Mouse (Mus musculus) hindbrain, embryonic 12.5 days (tissue): ENCODE results near the gene Gm47969. TPM values are rescaled to one million over a fixed set of nuclear protein-coding genes. Genes with fewer than 3 reads are reported as not detected.

ENCODE experiments used
- ATAC-seq: fragments of 200-750 bp; cut with Nextera tagmentation; 2 replicates; pipeline ENCODE4 v1.8.0; 2017; ENCODE audit warnings: moderate TSS enrichment; ENCODE audit not compliant: low FRiP score
- H3K27ac ChIP-seq: fragments of 300-500 bp; sonication (generic); 2 replicates; pipeline ENCODE4 v1.5.1; 2016; ENCODE audit warnings: mild to moderate bottlenecking
- H3K27me3 ChIP-seq: fragments of 300-500 bp; sonication (generic); 2 replicates; pipeline ENCODE4 v1.6.1; 2016; ENCODE audit warnings: mild to moderate bottlenecking
- H3K36me3 ChIP-seq: fragments of 300-500 bp; sonication (generic); 2 replicates; pipeline ENCODE4 v1.6.1; 2016; ENCODE audit warnings: mild to moderate bottlenecking
- H3K4me1 ChIP-seq: fragments of 300-500 bp; sonication (generic); 2 replicates; pipeline ENCODE4 v1.6.1; 2016
- H3K4me2 ChIP-seq: fragments of 300-500 bp; sonication (generic); replicated peaks from 2 replicates; pipeline ENCODE4 v1.6.1; 2016; ENCODE audit warnings: mild to moderate bottlenecking
- H3K4me3 ChIP-seq: fragments of 300-500 bp; sonication (generic); 2 replicates; pipeline ENCODE4 v1.5.1; 2016; ENCODE audit warnings: mild to moderate bottlenecking
- H3K9ac ChIP-seq: fragments of 300-500 bp; sonication (generic); 2 replicates; pipeline ENCODE4 v1.6.1; 2016; ENCODE audit warnings: mild to moderate bottlenecking, moderate library complexity
- H3K9me3 ChIP-seq: fragments of 300-500 bp; sonication (generic); replicated peaks from 2 replicates; pipeline ENCODE4 v1.6.1; 2016; ENCODE audit warnings: mild to moderate bottlenecking
- WGBS: fragments of 180-500 bp; shearing (Covaris S2); methylation state at CpG from one replicate; pipeline ENCODE4 v1.1.7; 2016; 5-methylcytosine and 5-hydroxymethylcytosine counted together
- polyA plus RNA-seq: library from polyadenylated mRNA; unstranded; fragments of >200 nt; fragmentation: Nextera tagmentation; extraction: Ambion mirVana; gene quantifications from 2 replicates; pipeline ENCODE4 v1.2.1, GENCODE M21; 2016

Gm47969 gene
- polyA plus RNA-seq, 1 experiment from 2014 or later: not detected

- Histone ChIP-seq H3K4me3 (peak within 1 kb of the TSS; percentile 47), H3K36me3 (no peaks in the 10 kb centered on the region), H3K27me3 (no peaks in the 10 kb centered on the region), H3K27ac (no peak within 1 kb of the TSS), H3K9me3 (no peaks in the 10 kb centered on the region), H3K9ac (peak within 1 kb of the TSS; percentile 55), H3K4me1 (peaks cover 5% of the 10 kb centered on the region; the same call in 1 of the 2 replicates), H3K4me2 (peak within 1 kb of the TSS; percentile 69)
- peak; percentile 90 for ATAC-seq
- 1% methylated on average over 25 of the region's 25 CpGs for WGBS
These were observed 6.5 kb upstream of the Gm47969 start, which contains the start of gene Slc19a3 for GRCm38 (mm10) chr1:83038109-83038672. Gene Slc19a3, minus strand, starts transcription at chr1:83038448.

- no peak for ATAC-seq
- no peak overlapping the region for H3K27ac ChIP-seq
- H3K4me1 ChIP-seq: peaks cover 5% of the 10 kb centered on the region; the same call in 1 of the 2 replicates
- no peaks in the 10 kb centered on the region for H3K27me3 ChIP-seq
- WGBS: 76% methylated on average over 4 of the region's 4 CpGs
- H3K4me3 ChIP-seq: no peak overlapping the region
- H3K9ac ChIP-seq: no peak overlapping the region
- no peaks in the 10 kb centered on the region for H3K9me3 ChIP-seq
- no peak overlapping the region for H3K4me2 ChIP-seq
- no peaks in the 10 kb centered on the region for H3K36me3 ChIP-seq
These were observed 5.7 kb upstream of the Gm47969 start for GRCm38 (mm10) chr1:83039080-83039479.

GRCm38 (mm10) chr1:83042380-83042779 lies 2.4 kb upstream of the Gm47969 start, which contains the start of gene Krtap28-10:
Gene Krtap28-10, minus strand, starts transcription at chr1:83042480.
- no peak within 1 kb of the TSS for H3K9ac ChIP-seq
- no peak within 1 kb of the TSS for H3K4me2 ChIP-seq
- no peaks in the 10 kb centered on the region for H3K27me3 ChIP-seq
- H3K9me3 ChIP-seq: no peaks in the 10 kb centered on the region
- no peak for ATAC-seq
- H3K4me3 ChIP-seq: no peak within 1 kb of the TSS
- H3K4me1 ChIP-seq: peaks cover 5% of the 10 kb centered on the region; the same call in 1 of the 2 replicates
- 90% methylated on average over 2 of the region's 2 CpGs for WGBS
- no peaks in the 10 kb centered on the region for H3K36me3 ChIP-seq
- no peak within 1 kb of the TSS for H3K27ac ChIP-seq

GRCm38 (mm10) chr1:83058481-83058880 lies 13.7 kb downstream of the Gm47969 start:
- no peak overlapping the region for H3K4me2 ChIP-seq
- 41% methylated on average over 1 of the region's 1 CpGs for WGBS

GRCm38 (mm10) chr1:83059278-83059677 lies 14.5 kb downstream of the Gm47969 start, which contains the start of gene A030005K14Rik:
Gene A030005K14Rik, minus strand, starts transcription at chr1:83059378.
- Histone ChIP-seq H3K9ac (no peak within 1 kb of the TSS), H3K4me1 (no peaks in the 10 kb centered on the region), H3K4me3 (no peak within 1 kb of the TSS), H3K36me3 (no peaks in the 10 kb centered on the region), H3K4me2 (no peak within 1 kb of the TSS), H3K27me3 (no peaks in the 10 kb centered on the region), H3K9me3 (no peaks in the 10 kb centered on the region), H3K27ac (no peak within 1 kb of the TSS)
- WGBS: 91% methylated on average over 9 of the region's 9 CpGs
- no peak for ATAC-seq

More at GRCm38 (mm10) chr1:83058481-83058880, 13.7 kb downstream of the Gm47969 start:
- no peak overlapping the region for H3K4me3 ChIP-seq
- no peaks in the 10 kb centered on the region for H3K27me3 ChIP-seq
- no peaks in the 10 kb centered on the region for H3K36me3 ChIP-seq
- no peak overlapping the region for H3K27ac ChIP-seq
- no peak for ATAC-seq
- H3K9me3 ChIP-seq: no peaks in the 10 kb centered on the region
- no peaks in the 10 kb centered on the region for H3K4me1 ChIP-seq
- no peak overlapping the region for H3K9ac ChIP-seq

GRCm38 (mm10) chr1:83060643-83061042 lies 15.9 kb downstream of the Gm47969 start, which contains the start of gene Krtap28-13:
Gene Krtap28-13, plus strand, starts transcription at chr1:83060930.
- Histone ChIP-seq H3K4me3 (no peak within 1 kb of the TSS), H3K4me2 (no peak within 1 kb of the TSS)
- WGBS: 87% methylated on average over 4 of the region's 4 CpGs

GRCm38 (mm10) chr1:83064851-83065250 lies 20.1 kb downstream of the Gm47969 start:
- WGBS: 33% methylated on average over 3 of the region's 3 CpGs

More at GRCm38 (mm10) chr1:83060643-83061042, 15.9 kb downstream of the Gm47969 start, which contains the start of gene Krtap28-13:
- no peaks in the 10 kb centered on the region for H3K36me3 ChIP-seq
- H3K27me3 ChIP-seq: no peaks in the 10 kb centered on the region
- H3K4me1 ChIP-seq: no peaks in the 10 kb centered on the region
- ATAC-seq: no peak
- no peak within 1 kb of the TSS for H3K27ac ChIP-seq
- no peak within 1 kb of the TSS for H3K9ac ChIP-seq
- H3K9me3 ChIP-seq: no peaks in the 10 kb centered on the region

GRCm38 (mm10) chr1:83066577-83066976 lies 21.8 kb downstream of the Gm47969 start:
- Histone ChIP-seq H3K4me1 (no peaks in the 10 kb centered on the region), H3K36me3 (no peaks in the 10 kb centered on the region), H3K27ac (no peak overlapping the region), H3K4me2 (no peak overlapping the region), H3K27me3 (no peaks in the 10 kb centered on the region), H3K9me3 (no peaks in the 10 kb centered on the region), H3K4me3 (no peak overlapping the region), H3K9ac (no peak overlapping the region)
- 95% methylated on average over 4 of the region's 4 CpGs for WGBS
- no peak for ATAC-seq

More at GRCm38 (mm10) chr1:83064851-83065250, 20.1 kb downstream of the Gm47969 start:
- H3K27ac ChIP-seq: no peak overlapping the region
- H3K4me3 ChIP-seq: no peak overlapping the region
- no peak overlapping the region for H3K4me2 ChIP-seq
- no peak overlapping the region for H3K9ac ChIP-seq
- no peaks in the 10 kb centered on the region for H3K27me3 ChIP-seq
- no peaks in the 10 kb centered on the region for H3K4me1 ChIP-seq
- no peaks in the 10 kb centered on the region for H3K9me3 ChIP-seq
- no peaks in the 10 kb centered on the region for H3K36me3 ChIP-seq
- ATAC-seq: no peak

- H3K27ac ChIP-seq: no peak overlapping the region
- H3K36me3 ChIP-seq: no peaks in the 10 kb centered on the region
- no peak overlapping the region for H3K4me3 ChIP-seq
- no peaks in the 10 kb centered on the region for H3K27me3 ChIP-seq
- ATAC-seq: no peak
- 92% methylated on average over 10 of the region's 10 CpGs for WGBS
- H3K4me1 ChIP-seq: no peaks in the 10 kb centered on the region
- H3K9ac ChIP-seq: no peak overlapping the region
- no peaks in the 10 kb centered on the region for H3K9me3 ChIP-seq
- no peak overlapping the region for H3K4me2 ChIP-seq
These were observed 22.5 kb downstream of the Gm47969 start for GRCm38 (mm10) chr1:83067205-83067604.

- WGBS: 43% methylated on average over 15 of the region's 15 CpGs
- Histone ChIP-seq H3K4me3 (peak overlapping the region; percentile 13; the same call in 1 of the 2 replicates), H3K9me3 (no peaks in the 10 kb centered on the region), H3K36me3 (no peaks in the 10 kb centered on the region), H3K4me1 (no peaks in the 10 kb centered on the region), H3K27ac (no peak overlapping the region), H3K9ac (no peak overlapping the region), H3K4me2 (peak overlapping the region; percentile 39), H3K27me3 (no peaks in the 10 kb centered on the region)
- no peak for ATAC-seq
These were observed 30.9 kb downstream of the Gm47969 start for GRCm38 (mm10) chr1:83075526-83076189.

GRCm38 (mm10) chr1:83076190-83076917 lies 31.6 kb downstream of the Gm47969 start:
- Histone ChIP-seq H3K27me3 (no peaks in the 10 kb centered on the region), H3K27ac (no peak overlapping the region), H3K4me2 (peak overlapping the region; percentile 39), H3K4me1 (no peaks in the 10 kb centered on the region), H3K4me3 (peak overlapping the region; percentile 13; the same call in 1 of the 2 replicates), H3K9ac (no peak overlapping the region), H3K9me3 (no peaks in the 10 kb centered on the region), H3K36me3 (no peaks in the 10 kb centered on the region)
- WGBS: 49% methylated on average over 11 of the region's 11 CpGs
- peak; percentile 85 for ATAC-seq

GRCm38 (mm10) chr1:83077016-83077415 lies 32.3 kb downstream of the Gm47969 start:
- Histone ChIP-seq H3K9ac (no peak overlapping the region), H3K4me2 (no peak overlapping the region), H3K9me3 (no peaks in the 10 kb centered on the region), H3K27ac (no peak overlapping the region), H3K4me3 (no peak overlapping the region), H3K27me3 (no peaks in the 10 kb centered on the region), H3K36me3 (no peaks in the 10 kb centered on the region), H3K4me1 (no peaks in the 10 kb centered on the region)
- no peak for ATAC-seq
- 74% methylated on average over 6 of the region's 6 CpGs for WGBS
